Mouse (Mus musculus) bone marrow macrophage, adult 2 months (primary cell): ENCODE results near the gene Bud13.

Experiments used
- CTCF ChIP-seq: IDR thresholded peaks from 2 replicates; pipeline ENCODE4 v1.5.1; 2012; ENCODE audit warnings: low read depth, mild to moderate bottlenecking, low read length, moderate library complexity
- POLR2A ChIP-seq: IDR thresholded peaks from 2 replicates; pipeline ENCODE4 v1.6.1; 2012; ENCODE audit warnings: mild to moderate bottlenecking, low read depth, low read length, borderline replicate concordance

DNA sequence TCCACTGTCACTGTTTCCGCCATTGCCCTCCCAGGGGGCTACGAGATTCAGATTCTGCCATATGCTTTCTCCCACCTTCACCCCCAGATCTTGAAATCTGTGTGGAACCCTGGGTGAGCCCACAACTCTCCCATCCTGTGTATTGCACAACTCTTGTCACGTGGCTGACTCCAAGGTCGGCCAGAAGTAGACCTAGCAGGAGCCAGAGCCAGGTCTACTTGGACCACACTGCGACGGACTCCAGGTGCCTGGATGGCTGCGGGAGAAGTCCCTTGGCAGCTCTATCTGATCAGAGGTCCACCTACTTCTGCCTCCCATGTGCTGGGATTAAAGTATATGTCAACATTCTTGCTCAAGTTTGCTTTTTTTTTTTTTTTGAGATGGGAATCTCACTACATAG, 21.7 kb upstream of the Bud13 start:
- TF ChIP-seq CTCF, result no peak
- TF ChIP-seq POLR2A, result no peak
